Mouse (Mus musculus) small intestine, adult 2 months (tissue): ENCODE data around the gene Cdrt4. TPM values are rescaled to one million over a fixed set of nuclear protein-coding genes. Genes with fewer than 3 reads are reported as not detected.
A peak's percentile ranks its signal among the peaks of the same experiment; 100 is the strongest.

Experiments used
- H3K27ac ChIP-seq: fragments of 200-500 bp; 2 replicates; pipeline ENCODE4 v1.5.1; 2012; ENCODE audit warnings: low read depth, low read length, control low read depth, inconsistent platforms; ENCODE audit not compliant: insufficient read depth
- H3K27me3 ChIP-seq: fragments of 200-500 bp; 2 replicates; pipeline ENCODE4 v1.6.1; 2012; ENCODE audit warnings: mild to moderate bottlenecking, moderate library complexity, low read length, inconsistent platforms; ENCODE audit not compliant: control insufficient read depth, insufficient read depth
- H3K36me3 ChIP-seq: fragments of 200-500 bp; 2 replicates; pipeline ENCODE4 v1.6.1; 2012; ENCODE audit warnings: mild to moderate bottlenecking, low read length, control low read depth, inconsistent platforms; ENCODE audit not compliant: control insufficient read depth, insufficient read depth
- H3K4me1 ChIP-seq: fragments of 200-500 bp; 2 replicates; pipeline ENCODE4 v1.6.1; 2012; ENCODE audit warnings: low read length, inconsistent platforms, mixed read lengths; ENCODE audit not compliant: control insufficient read depth, insufficient read depth, insufficient read length
- H3K4me3 ChIP-seq: fragments of 200-500 bp; 2 replicates; pipeline ENCODE4 v1.5.1; 2012; ENCODE audit warnings: low read depth, mild to moderate bottlenecking, control low read depth, inconsistent platforms, low read length, moderate library complexity
- CTCF ChIP-seq: fragments of 200-500 bp; IDR thresholded peaks from 2 replicates; pipeline ENCODE4 v1.5.1; 2012; ENCODE audit warnings: low read depth, mild to moderate bottlenecking, control low read depth, inconsistent platforms, low read length, moderate library complexity, mixed read lengths; ENCODE audit not compliant: insufficient replicate concordance, insufficient read length; ENCODE audit errors: extremely low read depth
- POLR2A ChIP-seq: fragments of 200-500 bp; IDR thresholded peaks from 2 replicates; pipeline ENCODE4 v1.6.1; 2012; ENCODE audit warnings: low read depth, mild to moderate bottlenecking, control low read depth, inconsistent platforms, low read length, moderate library complexity
- WGBS: fragments of 180-500 bp; shearing (Covaris S2); methylation state at CpG from one replicate; pipeline ENCODE4 v1.1.7; 2018; 5-methylcytosine and 5-hydroxymethylcytosine counted together
- polyA plus RNA-seq: library from polyadenylated mRNA; depleted of rRNA; stranded (reverse); fragments of >200 nt; gene quantifications from 2 replicates; pipeline ENCODE4 v1.2.3, GENCODE M21; 2012

The Cdrt4 gene
- polyA plus RNA-seq, 1 experiment = not detected

- H3K27me3 ChIP-seq = no peaks in the 10 kb centered on the region
- TF ChIP-seq POLR2A (no peak), CTCF (no peak)
- H3K27ac ChIP-seq = no peak overlapping the region
- WGBS = 61% methylated on average over 5 of the region's 5 CpGs
- H3K4me1 ChIP-seq = peaks cover 19% of the 10 kb centered on the region
- no peaks in the 10 kb centered on the region for H3K36me3 ChIP-seq
- no peak overlapping the region for H3K4me3 ChIP-seq
Observed at GRCm38 (mm10) chr11:63021141-63021806, 70.3 kb downstream of the Cdrt4 start.

DNA sequence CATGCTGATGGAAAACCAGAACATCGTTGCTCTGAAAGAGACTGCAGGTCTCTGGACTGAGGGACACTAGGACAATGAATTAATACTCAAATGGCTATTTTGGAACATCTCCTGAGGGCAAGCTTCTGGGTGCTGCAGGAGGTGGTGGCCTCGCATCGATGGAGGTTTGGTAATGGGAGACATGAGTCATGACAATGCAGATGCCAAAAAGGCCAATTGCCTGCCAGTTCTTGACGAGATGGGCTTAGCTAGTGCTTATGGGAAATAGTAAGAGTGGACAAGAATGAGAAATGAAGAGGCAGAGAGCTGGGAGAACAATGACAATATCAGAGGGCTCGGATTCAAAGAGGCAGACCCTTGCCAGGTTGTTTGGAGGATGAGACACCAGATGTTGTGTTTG, 72.5 kb downstream of the Cdrt4 start:
- TF ChIP-seq CTCF (no peak), POLR2A (no peak)
- Histone ChIP-seq H3K4me3 (no peak overlapping the region), H3K4me1 (peaks cover 19% of the 10 kb centered on the region), H3K36me3 (no peaks in the 10 kb centered on the region), H3K27ac (no peak overlapping the region), H3K27me3 (no peaks in the 10 kb centered on the region)
- 71% methylated on average over 5 of the region's 5 CpGs for WGBS

GRCm38 (mm10) chr11:63024136-63024535, 73.1 kb downstream of the Cdrt4 start:
- WGBS = 24% methylated on average over 2 of the region's 2 CpGs
- no peaks in the 10 kb centered on the region for H3K36me3 ChIP-seq
- H3K4me1 ChIP-seq = peaks cover 19% of the 10 kb centered on the region
- TF ChIP-seq POLR2A = no peak
- no peak for TF ChIP-seq CTCF
- no peaks in the 10 kb centered on the region for H3K27me3 ChIP-seq
- no peak overlapping the region; the same call in 1 of the 2 replicates for H3K27ac ChIP-seq
- H3K4me3 ChIP-seq = no peak overlapping the region

DNA sequence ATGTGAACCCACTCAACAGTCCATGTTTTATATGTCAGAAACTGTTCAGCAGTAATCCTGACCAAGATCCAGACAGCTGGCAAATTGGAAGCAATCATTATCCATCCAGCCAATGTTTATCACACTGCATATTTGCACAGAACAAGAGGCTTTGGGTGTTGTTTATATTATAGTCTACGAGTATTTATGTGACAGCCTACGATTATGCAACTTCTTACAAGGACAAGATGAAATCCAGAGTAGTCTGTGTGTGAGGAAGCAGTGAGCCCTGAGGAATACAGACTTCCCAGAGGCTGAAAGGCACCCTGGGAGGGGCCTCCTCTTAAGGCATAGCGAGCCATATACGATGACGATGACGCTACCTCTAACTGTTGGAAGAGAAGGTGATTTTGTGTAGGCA, 74.5 kb downstream of the Cdrt4 start:
- H3K27ac ChIP-seq = peak overlapping the region; percentile 42
- H3K27me3 ChIP-seq = no peaks in the 10 kb centered on the region
- H3K36me3 ChIP-seq = no peaks in the 10 kb centered on the region
- H3K4me1 ChIP-seq = peaks cover 19% of the 10 kb centered on the region
- TF ChIP-seq POLR2A = no peak
- no peak for TF ChIP-seq CTCF
- 62% methylated on average over 6 of the region's 6 CpGs for whole genome bisulfite sequencing
- H3K4me3 ChIP-seq = no peak overlapping the region

GRCm38 (mm10) chr11:63026651-63027141, 75.7 kb downstream of the Cdrt4 start:
- no peak for TF ChIP-seq POLR2A
- no peak for TF ChIP-seq CTCF
- Histone ChIP-seq H3K4me3 (no peak overlapping the region), H3K36me3 (no peaks in the 10 kb centered on the region), H3K27ac (peak overlapping the region; percentile 42), H3K4me1 (peaks cover 19% of the 10 kb centered on the region), H3K27me3 (no peaks in the 10 kb centered on the region)
- 32% methylated on average over 9 of the region's 9 CpGs for WGBS

DNA sequence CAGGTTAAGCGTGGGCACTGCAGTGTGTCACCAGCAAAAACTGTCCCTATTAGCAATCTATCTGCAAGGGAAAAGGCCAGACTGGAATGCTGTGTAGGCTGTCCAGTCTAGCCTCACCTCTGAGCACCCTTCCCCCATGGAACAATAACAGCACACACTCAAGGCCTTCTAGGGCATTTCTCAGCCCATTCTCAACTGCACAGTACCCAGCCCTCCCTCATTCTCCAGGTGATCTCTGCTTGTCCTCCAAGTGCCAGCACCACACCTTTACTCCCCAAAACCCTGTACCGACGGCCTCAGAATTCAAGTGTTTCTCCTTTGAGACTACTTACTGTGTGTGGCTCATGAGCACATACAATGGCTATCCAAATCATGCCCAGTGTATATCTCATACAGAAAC, 77.1 kb downstream of the Cdrt4 start:
- Histone ChIP-seq H3K36me3 (no peaks in the 10 kb centered on the region), H3K4me1 (peaks cover 19% of the 10 kb centered on the region), H3K27ac (no peak overlapping the region), H3K27me3 (no peaks in the 10 kb centered on the region), H3K4me3 (no peak overlapping the region)
- TF ChIP-seq POLR2A (no peak), CTCF (no peak)
- 90% methylated on average over 3 of the region's 3 CpGs for WGBS

- no peak overlapping the region for H3K27ac ChIP-seq
- no peaks in the 10 kb centered on the region for H3K36me3 ChIP-seq
- no peaks in the 10 kb centered on the region for H3K27me3 ChIP-seq
- H3K4me1 ChIP-seq = peaks cover 13% of the 10 kb centered on the region
- no peak overlapping the region for H3K4me3 ChIP-seq
- TF ChIP-seq POLR2A (no peak), CTCF (no peak)
- WGBS = 79% methylated on average over 4 of the region's 4 CpGs
Observed at GRCm38 (mm10) chr11:63029148-63029714, 78.2 kb downstream of the Cdrt4 start.
